Mouse (Mus musculus) forebrain, embryonic 16.5 days (tissue): ENCODE measurements at regions not wholly inside any gene's neighbourhood (a gene's known extent, or its start where the extent isn't known, plus 50 kb on each side); places are given as distances from the start of the nearest gene placed in this dataset.

Experiments
- ATAC-seq: fragments of 200-750 bp; cut with Nextera tagmentation; 2 replicates; pipeline ENCODE4 v1.8.0; 2017; ENCODE audit warnings: mild to moderate bottlenecking, moderate library complexity
- H3K27ac ChIP-seq: fragments of 300-500 bp; sonication (generic); 2 replicates; pipeline ENCODE4 v1.5.1; 2014; ENCODE audit warnings: low read length, control low read depth
- H3K27me3 ChIP-seq: fragments of 300-500 bp; sonication (generic); replicated peaks from 2 replicates; pipeline ENCODE4 v1.6.1; 2014; ENCODE audit warnings: low read length; ENCODE audit not compliant: control insufficient read depth, insufficient read depth
- H3K36me3 ChIP-seq: fragments of 300-500 bp; sonication (generic); 2 replicates; pipeline ENCODE4 v1.6.1; 2014; ENCODE audit not compliant: control insufficient read depth, insufficient read depth
- H3K4me1 ChIP-seq: fragments of 300-500 bp; sonication (generic); replicated peaks from 2 replicates; pipeline ENCODE4 v1.6.1; 2014; ENCODE audit warnings: low read length; ENCODE audit not compliant: control insufficient read depth, insufficient read depth
- H3K4me2 ChIP-seq: fragments of 300-500 bp; sonication (generic); 2 replicates; pipeline ENCODE4 v1.6.1; 2014; ENCODE audit warnings: mild to moderate bottlenecking, low read length, control low read depth
- H3K4me3 ChIP-seq: fragments of 300-500 bp; sonication (generic); replicated peaks from 2 replicates; pipeline ENCODE4 v1.5.1; 2014; ENCODE audit warnings: mild to moderate bottlenecking, low read length, control low read depth
- H3K9ac ChIP-seq: fragments of 300-500 bp; sonication (generic); replicated peaks from 2 replicates; pipeline ENCODE4 v1.6.1; 2014; ENCODE audit warnings: low read depth, low read length, control low read depth
- H3K9me3 ChIP-seq: fragments of 300-500 bp; sonication (generic); 2 replicates; pipeline ENCODE4 v1.6.1; 2016; ENCODE audit warnings: low read length; ENCODE audit not compliant: control insufficient read depth
- WGBS: fragments of 180-500 bp; shearing (Covaris S2); extraction: QIAGEN DNeasy Blood & Tissue Kit; methylation state at CpG from one replicate; pipeline ENCODE4 v1.1.7; 2014; 5-methylcytosine and 5-hydroxymethylcytosine counted together

- no peak overlapping the region for H3K27ac ChIP-seq
- WGBS = 95% methylated on average over 5 of the region's 5 CpGs
- H3K9ac ChIP-seq = no peak overlapping the region
- no peak for ATAC-seq
- H3K27me3 ChIP-seq = no peaks in the 10 kb centered on the region
- no peak overlapping the region for H3K4me2 ChIP-seq
- no peaks in the 10 kb centered on the region for H3K9me3 ChIP-seq
- no peaks in the 10 kb centered on the region for H3K4me1 ChIP-seq
- no peak overlapping the region for H3K4me3 ChIP-seq
- no peaks in the 10 kb centered on the region for H3K36me3 ChIP-seq
These were observed 58.3 kb upstream of the N6amt1 start for GRCm38 (mm10) chr16:87295727-87296126.

- no peaks in the 10 kb centered on the region for H3K4me1 ChIP-seq
These were observed 61.2 kb upstream of the N6amt1 start for GRCm38 (mm10) chr16:87292826-87293225.

GRCm38 (mm10) chr16:87291716-87292115 lies 62.3 kb upstream of the N6amt1 start:
- H3K27me3 ChIP-seq = no peaks in the 10 kb centered on the region
- no peak overlapping the region for H3K9ac ChIP-seq
- no peak overlapping the region for H3K27ac ChIP-seq
- no peaks in the 10 kb centered on the region for H3K9me3 ChIP-seq
- ATAC-seq = no peak
- no peaks in the 10 kb centered on the region for H3K4me1 ChIP-seq
- H3K36me3 ChIP-seq = no peaks in the 10 kb centered on the region
- WGBS = 78% methylated on average over 2 of the region's 2 CpGs
- no peak overlapping the region for H3K4me3 ChIP-seq
- H3K4me2 ChIP-seq = no peak overlapping the region

More at GRCm38 (mm10) chr16:87292826-87293225, 61.2 kb upstream of the N6amt1 start:
- Histone ChIP-seq H3K27me3 (no peaks in the 10 kb centered on the region), H3K9me3 (no peaks in the 10 kb centered on the region), H3K4me2 (no peak overlapping the region), H3K4me3 (no peak overlapping the region), H3K27ac (no peak overlapping the region), H3K9ac (no peak overlapping the region), H3K36me3 (no peaks in the 10 kb centered on the region)
- ATAC-seq = peak; percentile 77
- WGBS = 78% methylated on average over 1 of the region's 1 CpGs

- H3K27ac ChIP-seq = no peak overlapping the region
- no peak overlapping the region for H3K4me2 ChIP-seq
- H3K36me3 ChIP-seq = no peaks in the 10 kb centered on the region
- no peak overlapping the region for H3K4me3 ChIP-seq
- H3K4me1 ChIP-seq = no peaks in the 10 kb centered on the region
- no peak for ATAC-seq
- no peak overlapping the region for H3K9ac ChIP-seq
- no peaks in the 10 kb centered on the region for H3K27me3 ChIP-seq
- WGBS = 76% methylated on average over 2 of the region's 2 CpGs
- peaks cover 7% of the 10 kb centered on the region; the same call in 1 of the 2 replicates for H3K9me3 ChIP-seq
These were observed 68.3 kb upstream of the N6amt1 start for GRCm38 (mm10) chr16:87285639-87286038.

GRCm38 (mm10) chr16:87284835-87285510 lies 69.0 kb upstream of the N6amt1 start:
- no peaks in the 10 kb centered on the region for H3K27me3 ChIP-seq
- no peak for ATAC-seq
- H3K9ac ChIP-seq = no peak overlapping the region
- H3K4me1 ChIP-seq = no peaks in the 10 kb centered on the region
- H3K27ac ChIP-seq = no peak overlapping the region
- H3K4me2 ChIP-seq = no peak overlapping the region
- no peak overlapping the region for H3K4me3 ChIP-seq
- peaks cover 7% of the 10 kb centered on the region; the same call in 1 of the 2 replicates for H3K9me3 ChIP-seq
- WGBS = 61% methylated on average over 7 of the region's 7 CpGs
- H3K36me3 ChIP-seq = no peaks in the 10 kb centered on the region

- no peaks in the 10 kb centered on the region for H3K27me3 ChIP-seq
- no peaks in the 10 kb centered on the region for H3K36me3 ChIP-seq
- H3K4me1 ChIP-seq = no peaks in the 10 kb centered on the region
- no peak for ATAC-seq
- 93% methylated on average over 1 of the region's 1 CpGs for WGBS
- no peak overlapping the region for H3K9ac ChIP-seq
- no peak overlapping the region for H3K27ac ChIP-seq
- H3K4me2 ChIP-seq = no peak overlapping the region
- H3K4me3 ChIP-seq = no peak overlapping the region
- peaks cover 7% of the 10 kb centered on the region; the same call in 1 of the 2 replicates for H3K9me3 ChIP-seq
These were observed 75.5 kb upstream of the N6amt1 start for GRCm38 (mm10) chr16:87278518-87278917.

- WGBS = 98% methylated on average over 5 of the region's 5 CpGs
- no peaks in the 10 kb centered on the region for H3K9me3 ChIP-seq
- H3K4me3 ChIP-seq = no peak overlapping the region
- no peak overlapping the region for H3K4me2 ChIP-seq
- no peak overlapping the region for H3K27ac ChIP-seq
- no peaks in the 10 kb centered on the region for H3K36me3 ChIP-seq
- H3K27me3 ChIP-seq = no peaks in the 10 kb centered on the region
- no peak for ATAC-seq
- H3K4me1 ChIP-seq = no peaks in the 10 kb centered on the region
- H3K9ac ChIP-seq = no peak overlapping the region
These were observed 81.6 kb upstream of the N6amt1 start for GRCm38 (mm10) chr16:87272363-87272762.

- 91% methylated on average over 9 of the region's 9 CpGs for WGBS
- Histone ChIP-seq H3K27me3 (no peaks in the 10 kb centered on the region), H3K4me2 (no peak overlapping the region), H3K9ac (no peak overlapping the region), H3K4me1 (0 out of 2 replicates have a peak, but pooled peaks cover 4% of the 10 kb centered on the region), H3K4me3 (no peak overlapping the region), H3K9me3 (no peaks in the 10 kb centered on the region), H3K27ac (no peak overlapping the region), H3K36me3 (no peaks in the 10 kb centered on the region)
- no peak for ATAC-seq
These were observed 85.8 kb upstream of the N6amt1 start for GRCm38 (mm10) chr16:87267954-87268804.

GRCm38 (mm10) chr16:87267517-87267916 lies 86.5 kb upstream of the N6amt1 start:
- no peak overlapping the region for H3K27ac ChIP-seq
- 0 out of 2 replicates have a peak, but pooled peaks cover 4% of the 10 kb centered on the region for H3K4me1 ChIP-seq
- H3K4me2 ChIP-seq = no peak overlapping the region
- no peaks in the 10 kb centered on the region for H3K9me3 ChIP-seq
- no peaks in the 10 kb centered on the region for H3K27me3 ChIP-seq
- WGBS = 92% methylated on average over 4 of the region's 4 CpGs
- H3K36me3 ChIP-seq = no peaks in the 10 kb centered on the region
- no peak overlapping the region for H3K9ac ChIP-seq
- H3K4me3 ChIP-seq = no peak overlapping the region
- ATAC-seq = no peak
